Mouse (Mus musculus): Measurements from ENCODE around the gene St3gal5. TPM values are rescaled to one million over a fixed set of nuclear protein-coding genes. Genes with fewer than 3 reads are reported as not detected.

Gene St3gal5
- polyA plus RNA-seq, 1 experiment from 2014 or later, result 49.3 TPM

DNA sequence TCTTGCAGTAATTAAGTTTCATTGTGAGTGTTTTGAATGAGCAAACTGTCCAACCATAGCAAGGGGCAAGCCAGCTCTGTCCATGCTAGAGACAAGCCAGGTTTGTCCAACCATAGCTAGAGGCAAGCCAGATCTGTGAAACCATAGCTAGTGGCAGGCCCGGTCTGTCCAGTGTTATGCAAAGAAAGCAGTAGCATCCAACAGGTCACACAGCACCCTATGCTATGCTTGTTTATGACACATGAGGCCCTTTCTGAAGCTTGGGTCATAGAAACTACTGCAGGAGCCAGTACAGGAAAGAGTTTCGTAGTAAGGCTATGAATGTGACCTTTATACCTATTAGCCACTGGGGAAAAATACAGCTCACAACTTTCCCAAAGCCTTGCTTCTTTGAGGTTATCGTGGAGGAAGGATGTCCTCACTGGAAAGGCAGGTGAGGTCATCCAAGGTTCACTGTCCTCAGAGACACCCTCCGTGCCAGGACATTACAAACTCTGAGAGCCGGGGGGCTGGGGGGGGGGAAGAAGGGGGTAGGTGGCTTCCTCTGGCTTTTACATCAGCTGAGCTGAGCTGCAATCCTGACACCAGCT, 26.0 kb upstream of the St3gal5 start:
- no peaks in the 10 kb centered on the region for H3K36me3 ChIP-seq
- 80% methylated on average over 5 of the region's 5 CpGs for WGBS
- no peak overlapping the region for H3K4me3 ChIP-seq
- H3K9me3 ChIP-seq, result no peaks in the 10 kb centered on the region
- no peaks in the 10 kb centered on the region for H3K27me3 ChIP-seq (replicated peaks)
- no peak overlapping the region for H3K4me2 ChIP-seq (replicated peaks)
- no peak overlapping the region for H3K27ac ChIP-seq
- ATAC-seq (ENCODE audit: low FRiP score, low read depth), result no peak
- no peaks in the 10 kb centered on the region for H3K4me1 ChIP-seq
- no peak overlapping the region for H3K9ac ChIP-seq

DNA sequence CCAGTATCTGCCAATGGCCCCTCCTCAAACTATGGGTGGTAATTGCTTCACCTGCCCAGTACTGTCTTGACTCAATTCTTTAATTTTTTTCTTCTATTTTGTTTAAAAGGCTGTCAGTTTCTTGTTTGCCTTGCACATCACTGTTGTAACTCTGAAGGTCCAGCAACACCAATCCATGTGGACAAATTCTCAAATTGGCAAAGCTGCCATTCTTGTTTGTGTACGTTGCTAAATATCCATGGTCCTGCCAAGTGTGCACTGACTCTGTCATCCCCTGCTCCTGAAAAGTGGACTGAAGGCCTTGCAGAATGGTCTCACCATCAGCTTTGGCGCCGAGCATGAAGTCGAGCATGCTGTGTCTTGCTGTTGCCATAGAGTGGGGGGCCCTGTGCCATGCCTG, 23.6 kb upstream of the St3gal5 start:
- Histone ChIP-seq H3K9me3 (no peaks in the 10 kb centered on the region), H3K4me3 (no peak overlapping the region), H3K4me2 (replicated peaks) (no peak overlapping the region), H3K4me1 (no peaks in the 10 kb centered on the region), H3K27ac (no peak overlapping the region), H3K9ac (no peak overlapping the region), H3K36me3 (no peaks in the 10 kb centered on the region), H3K27me3 (replicated peaks) (no peaks in the 10 kb centered on the region)
- no peak for ATAC-seq (ENCODE audit: low FRiP score, low read depth)
- 92% methylated on average over 4 of the region's 4 CpGs for WGBS

DNA sequence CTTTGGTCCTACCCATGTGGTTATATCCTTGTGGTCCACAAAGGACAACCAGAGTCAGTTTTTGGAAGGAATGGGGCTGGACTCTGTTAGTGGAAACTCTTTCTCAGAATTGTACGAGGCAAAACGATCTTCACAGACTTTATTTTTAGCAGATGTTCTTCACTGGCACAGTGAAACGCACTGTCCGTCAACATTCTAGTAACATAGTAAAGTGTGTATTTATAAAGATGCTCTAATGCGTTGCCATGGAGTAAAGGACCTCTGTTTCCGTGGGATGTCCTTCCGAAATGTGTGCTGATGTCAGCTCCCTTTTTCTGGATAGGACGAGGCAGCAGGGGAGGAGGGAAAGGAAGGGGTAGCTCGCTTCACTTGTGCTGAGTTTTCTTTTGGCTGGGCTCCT, 20.9 kb upstream of the St3gal5 start:
- no peaks in the 10 kb centered on the region for H3K9me3 ChIP-seq
- H3K4me2 ChIP-seq (replicated peaks), result no peak overlapping the region
- ATAC-seq (ENCODE audit: low FRiP score, low read depth), result no peak
- H3K27me3 ChIP-seq (replicated peaks), result no peaks in the 10 kb centered on the region
- H3K36me3 ChIP-seq, result no peaks in the 10 kb centered on the region
- H3K4me3 ChIP-seq, result no peak overlapping the region
- H3K9ac ChIP-seq, result no peak overlapping the region
- no peak overlapping the region for H3K27ac ChIP-seq
- no peaks in the 10 kb centered on the region for H3K4me1 ChIP-seq
- WGBS, result 76% methylated on average over 9 of the region's 9 CpGs

DNA sequence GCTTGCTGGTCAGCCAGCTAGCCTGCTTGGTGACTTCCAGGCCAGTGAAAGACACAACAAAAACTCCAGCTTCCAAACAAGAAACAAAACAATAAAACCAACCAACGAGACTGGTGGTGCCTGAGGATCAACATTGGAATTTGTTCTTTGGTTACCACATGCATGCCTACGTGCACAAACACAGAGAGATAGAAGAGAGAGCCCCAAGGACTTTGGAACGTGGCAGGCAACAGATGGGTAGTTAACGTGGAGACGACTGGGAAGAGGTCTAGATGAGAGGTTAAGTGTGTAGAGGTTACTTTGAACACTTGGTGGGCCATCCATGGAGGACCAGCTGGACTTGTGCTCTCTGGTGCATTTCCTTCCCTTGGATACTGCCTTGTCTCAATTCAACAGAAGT, 19.2 kb upstream of the St3gal5 start:
- H3K4me1 ChIP-seq, result no peaks in the 10 kb centered on the region
- ATAC-seq (ENCODE audit: low FRiP score, low read depth), result no peak
- no peak overlapping the region for H3K27ac ChIP-seq
- H3K9me3 ChIP-seq, result no peaks in the 10 kb centered on the region
- H3K4me2 ChIP-seq (replicated peaks), result no peak overlapping the region
- no peak overlapping the region for H3K4me3 ChIP-seq
- H3K36me3 ChIP-seq, result no peaks in the 10 kb centered on the region
- H3K27me3 ChIP-seq (replicated peaks), result no peaks in the 10 kb centered on the region
- H3K9ac ChIP-seq, result no peak overlapping the region
- WGBS, result 87% methylated on average over 5 of the region's 5 CpGs

DNA sequence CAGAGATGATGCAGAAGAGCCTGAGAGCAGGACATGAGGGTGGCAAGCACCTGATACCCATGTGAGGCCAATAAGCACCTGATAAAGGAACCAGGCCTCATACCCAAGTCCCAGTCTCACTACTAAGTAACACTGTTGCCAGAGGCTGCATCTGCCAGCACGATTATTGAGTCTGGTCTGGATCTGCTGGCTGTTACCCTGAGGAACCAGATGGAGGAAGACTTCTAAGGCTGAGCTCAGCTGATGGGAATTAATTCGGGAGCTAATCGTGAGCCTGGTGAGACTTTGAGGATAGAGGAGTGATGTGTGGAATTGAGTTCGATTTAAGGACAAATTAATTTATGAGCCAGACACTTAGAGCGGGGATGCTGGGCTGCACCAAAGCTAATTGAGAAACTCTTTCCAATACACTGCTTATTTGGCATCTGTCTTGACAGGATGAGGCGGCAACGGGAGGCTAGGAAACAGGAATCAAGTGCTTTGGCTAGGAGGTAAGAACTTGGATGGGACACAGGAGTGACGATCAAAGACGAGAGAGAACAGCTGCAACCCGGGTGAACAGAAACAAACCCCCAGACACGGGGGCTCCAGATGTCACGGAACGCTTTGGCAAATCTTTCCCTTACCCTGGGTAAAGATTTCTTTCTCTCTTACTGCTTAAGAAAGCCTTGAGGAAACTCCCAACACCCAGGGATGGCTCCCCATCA, 15.9 kb upstream of the St3gal5 start:
- no peaks in the 10 kb centered on the region for H3K4me1 ChIP-seq
- no peaks in the 10 kb centered on the region for H3K36me3 ChIP-seq
- WGBS, result 92% methylated on average over 13 of the region's 13 CpGs
- no peak for ATAC-seq (ENCODE audit: low FRiP score, low read depth)
- H3K4me3 ChIP-seq, result no peak overlapping the region
- H3K27ac ChIP-seq, result no peak overlapping the region
- no peaks in the 10 kb centered on the region for H3K27me3 ChIP-seq (replicated peaks)
- H3K9ac ChIP-seq, result no peak overlapping the region
- no peaks in the 10 kb centered on the region for H3K9me3 ChIP-seq
- H3K4me2 ChIP-seq (replicated peaks), result no peak overlapping the region

DNA sequence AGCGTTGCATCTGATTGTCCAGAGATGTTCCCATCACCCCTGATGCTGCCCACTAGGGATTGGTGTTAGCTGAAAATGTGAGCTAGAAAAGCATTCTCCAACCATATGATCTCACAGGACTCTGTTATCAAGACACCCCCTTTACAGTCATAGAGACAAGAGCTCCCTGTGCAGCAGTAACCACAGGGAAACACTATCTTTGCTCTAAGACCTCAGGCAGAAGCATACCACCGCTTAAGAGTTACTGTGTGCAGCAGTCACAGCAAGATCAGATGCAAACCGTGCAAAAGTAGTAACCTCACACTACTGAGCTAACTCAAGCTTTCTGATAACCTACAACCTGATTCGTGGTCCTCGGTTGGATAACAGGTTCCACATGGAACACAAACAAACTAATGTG, 10.0 kb upstream of the St3gal5 start:
- H3K9ac ChIP-seq, result no peak overlapping the region
- H3K4me1 ChIP-seq, result no peaks in the 10 kb centered on the region

DNA sequence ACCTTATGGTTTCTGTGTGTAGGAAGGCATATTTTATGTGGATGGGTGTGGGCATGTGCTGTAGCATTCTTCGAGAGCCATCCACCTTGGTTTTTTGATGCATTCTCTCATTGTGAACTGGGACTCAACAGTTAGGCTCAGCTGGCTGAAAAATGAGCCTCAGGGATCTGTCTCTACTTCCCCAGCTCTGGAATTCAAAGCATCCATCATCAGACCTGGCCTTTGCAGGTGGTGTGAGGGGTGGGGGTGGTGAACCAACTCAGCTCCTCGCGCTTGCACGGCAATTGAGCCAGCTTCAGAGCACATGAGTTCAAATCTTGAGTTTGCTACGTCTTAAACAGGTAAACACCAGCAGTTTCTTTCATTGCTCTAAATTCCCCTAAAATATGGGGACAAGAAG, 7.5 kb upstream of the St3gal5 start:
- 87% methylated on average over 5 of the region's 5 CpGs for WGBS
- ATAC-seq (ENCODE audit: low FRiP score, low read depth), result no peak
- no peaks in the 10 kb centered on the region for H3K27me3 ChIP-seq (replicated peaks)

More for the DNA sequence above, 10.0 kb upstream of the St3gal5 start:
- H3K4me3 ChIP-seq, result no peak overlapping the region
- ATAC-seq (ENCODE audit: low FRiP score, low read depth), result no peak
- no peak overlapping the region for H3K4me2 ChIP-seq (replicated peaks)
- no peak overlapping the region for H3K27ac ChIP-seq
- H3K27me3 ChIP-seq (replicated peaks), result no peaks in the 10 kb centered on the region
- no peaks in the 10 kb centered on the region for H3K9me3 ChIP-seq
- H3K36me3 ChIP-seq, result no peaks in the 10 kb centered on the region
- 89% methylated on average over 5 of the region's 5 CpGs for WGBS

DNA sequence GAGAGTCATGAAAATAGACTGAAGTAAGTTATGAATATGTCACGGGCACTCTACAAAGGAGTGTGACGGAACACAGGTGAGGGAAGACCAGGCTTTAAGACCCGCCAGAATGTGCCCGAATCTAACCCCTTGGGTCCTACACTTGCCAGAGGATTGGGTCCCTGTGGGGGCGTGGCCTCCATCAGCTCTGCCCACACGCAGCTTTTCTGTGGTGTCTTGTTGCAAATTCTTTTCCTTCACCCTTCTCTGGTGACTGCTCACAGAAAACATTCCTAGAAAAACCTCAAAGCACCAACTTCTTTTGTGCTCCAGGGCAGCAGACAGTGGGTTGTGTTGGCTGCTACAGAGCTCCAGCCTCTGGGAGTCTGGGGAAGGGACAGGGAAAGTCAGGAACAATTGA, 6.4 kb upstream of the St3gal5 start:
- 48% methylated on average over 6 of the region's 6 CpGs for WGBS
- no peak for ATAC-seq (ENCODE audit: low FRiP score, low read depth)
- Histone ChIP-seq H3K4me2 (replicated peaks) (no peak overlapping the region), H3K27me3 (replicated peaks) (no peaks in the 10 kb centered on the region), H3K9me3 (no peaks in the 10 kb centered on the region), H3K27ac (no peak overlapping the region), H3K4me3 (no peak overlapping the region), H3K36me3 (no peaks in the 10 kb centered on the region), H3K9ac (no peak overlapping the region), H3K4me1 (no peaks in the 10 kb centered on the region)

More for the DNA sequence above, 7.5 kb upstream of the St3gal5 start:
- Histone ChIP-seq H3K9me3 (no peaks in the 10 kb centered on the region), H3K36me3 (no peaks in the 10 kb centered on the region), H3K4me3 (no peak overlapping the region), H3K4me1 (no peaks in the 10 kb centered on the region), H3K4me2 (replicated peaks) (no peak overlapping the region), H3K27ac (no peak overlapping the region), H3K9ac (no peak overlapping the region)

DNA sequence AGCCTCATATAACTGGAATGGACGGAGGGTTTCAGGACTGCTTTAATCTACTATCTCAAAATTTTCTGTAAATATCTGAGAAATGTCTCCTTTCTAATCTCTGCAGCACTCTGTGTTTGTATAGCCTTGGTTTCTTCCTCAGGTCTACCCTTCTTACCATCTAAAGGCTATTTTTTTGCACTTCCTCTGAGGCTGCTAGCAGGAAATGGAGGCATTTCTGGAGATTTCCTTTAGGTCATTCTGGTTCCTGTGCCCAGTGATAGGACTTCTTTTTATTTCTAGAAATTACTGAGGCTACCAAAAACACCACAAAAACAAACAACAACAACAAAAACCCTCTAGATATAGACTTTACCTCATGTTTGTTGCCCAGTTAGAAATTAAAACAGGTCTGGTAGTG, 4.3 kb upstream of the St3gal5 start:
- no peak overlapping the region for H3K4me3 ChIP-seq
- H3K27me3 ChIP-seq (replicated peaks), result no peaks in the 10 kb centered on the region
- no peaks in the 10 kb centered on the region for H3K36me3 ChIP-seq
- peaks cover 2% of the 10 kb centered on the region; the same call in 1 of the 2 replicates for H3K4me1 ChIP-seq
- 93% methylated on average over 1 of the region's 1 CpGs for WGBS
- no peak for ATAC-seq (ENCODE audit: low FRiP score, low read depth)
- no peaks in the 10 kb centered on the region for H3K9me3 ChIP-seq
- H3K4me2 ChIP-seq (replicated peaks), result no peak overlapping the region
- no peak overlapping the region for H3K27ac ChIP-seq
- no peak overlapping the region for H3K9ac ChIP-seq

DNA sequence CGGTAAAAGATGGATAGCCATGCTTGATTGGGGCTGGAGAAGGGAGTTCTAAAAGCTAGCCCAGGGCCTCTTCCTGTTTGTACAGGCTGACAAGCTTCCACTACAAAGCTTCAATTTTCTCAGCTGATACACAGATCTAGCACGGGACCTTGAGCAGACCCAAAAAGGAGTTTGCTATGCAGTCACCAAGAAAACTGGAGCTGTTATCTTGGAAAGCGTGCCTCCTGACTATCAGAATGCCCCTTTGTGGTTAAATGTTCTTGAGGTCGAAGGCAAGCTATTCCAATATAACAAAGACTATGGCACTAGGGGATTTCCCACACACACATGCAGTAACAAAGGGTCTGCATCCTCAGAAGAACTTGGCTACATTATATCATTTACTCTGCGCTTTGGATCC, 1.2 kb upstream of the St3gal5 start:
- no peaks in the 10 kb centered on the region for H3K9me3 ChIP-seq
- WGBS, result 78% methylated on average over 5 of the region's 5 CpGs
- H3K4me3 ChIP-seq, result no peak overlapping the region
- no peak overlapping the region for H3K9ac ChIP-seq
- H3K27me3 ChIP-seq (replicated peaks), result no peaks in the 10 kb centered on the region
- ATAC-seq (ENCODE audit: low FRiP score, low read depth), result no peak
- H3K4me2 ChIP-seq (replicated peaks), result no peak overlapping the region
- H3K36me3 ChIP-seq, result no peaks in the 10 kb centered on the region
- H3K27ac ChIP-seq, result no peak overlapping the region
- peaks cover 21% of the 10 kb centered on the region for H3K4me1 ChIP-seq

DNA sequence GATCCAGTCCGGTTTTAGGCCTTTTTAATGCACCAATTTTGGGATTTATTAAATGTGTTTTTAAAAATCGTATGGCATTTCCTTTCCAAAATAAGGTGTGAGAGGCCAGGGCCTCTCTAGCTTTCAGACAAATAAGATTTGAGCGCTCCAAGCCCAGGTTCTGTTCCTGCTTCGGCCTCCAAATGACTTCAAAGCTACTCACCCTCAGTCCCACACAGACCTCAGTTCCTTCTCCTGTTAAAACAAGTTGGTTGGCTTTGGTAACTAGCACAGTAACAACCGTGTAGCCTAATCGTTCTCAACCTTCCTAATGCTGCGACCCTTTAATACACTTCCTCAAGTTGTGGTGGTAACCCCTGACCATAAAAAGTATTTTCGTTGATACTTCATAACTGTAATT, 723 bp upstream of the St3gal5 start:
- ATAC-seq (ENCODE audit: low FRiP score, low read depth), result no peak
- H3K9ac ChIP-seq, result no peak overlapping the region
- 59% methylated on average over 8 of the region's 8 CpGs for WGBS

DNA sequence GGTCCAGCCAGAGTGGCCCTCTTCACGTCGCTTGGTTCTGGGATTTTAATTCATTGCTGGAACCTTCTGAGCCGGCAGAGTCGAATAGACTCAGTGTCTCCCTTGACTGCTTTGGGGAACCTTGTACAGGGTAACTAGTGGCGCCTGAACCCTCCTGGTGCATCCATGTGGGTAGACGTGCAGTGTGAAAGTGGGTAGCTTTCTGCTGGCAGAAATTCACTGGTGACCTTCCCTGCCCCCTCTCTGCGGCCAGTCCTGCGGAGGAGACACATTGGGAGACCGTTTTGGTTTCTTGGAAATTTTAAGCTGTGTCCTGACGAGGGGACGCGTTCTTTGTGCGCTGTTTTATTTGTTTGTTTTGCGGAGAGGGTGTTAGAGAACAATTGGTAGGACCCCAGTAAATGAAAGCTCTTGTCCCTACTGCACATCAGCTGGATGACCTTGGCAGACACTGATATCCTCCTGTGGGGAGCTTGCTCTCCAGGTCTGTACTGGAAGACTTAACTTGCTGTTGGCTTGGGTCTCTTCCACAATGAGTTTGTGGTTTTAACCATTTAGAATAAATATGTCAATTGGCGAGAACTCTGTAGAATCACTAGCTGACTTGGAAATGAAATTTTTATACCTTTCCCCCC, 746 bp downstream of the St3gal5 start:
- WGBS, result 3% methylated on average over 15 of the region's 15 CpGs
- ATAC-seq (ENCODE audit: low FRiP score, low read depth), result peak; percentile 42

More for the DNA sequence above, 723 bp upstream of the St3gal5 start:
- Histone ChIP-seq H3K4me3 (no peak overlapping the region), H3K4me1 (peaks cover 21% of the 10 kb centered on the region), H3K27me3 (replicated peaks) (no peaks in the 10 kb centered on the region), H3K9me3 (no peaks in the 10 kb centered on the region), H3K4me2 (replicated peaks) (peak overlapping the region; percentile 95), H3K36me3 (no peaks in the 10 kb centered on the region), H3K27ac (no peak overlapping the region)

More for the DNA sequence above, 746 bp downstream of the St3gal5 start:
- H3K4me3 ChIP-seq, result peak overlapping the region; percentile 80
- no peaks in the 10 kb centered on the region for H3K36me3 ChIP-seq
- H3K9ac ChIP-seq, result peak overlapping the region; percentile 86
- peak overlapping the region; percentile 95 for H3K4me2 ChIP-seq (replicated peaks)
- peaks cover 21% of the 10 kb centered on the region for H3K4me1 ChIP-seq
- no peaks in the 10 kb centered on the region for H3K9me3 ChIP-seq
- H3K27me3 ChIP-seq (replicated peaks), result no peaks in the 10 kb centered on the region
- peak overlapping the region; percentile 57; the same call in 1 of the 2 replicates for H3K27ac ChIP-seq
